Mouse (Mus musculus) adrenal gland, postnatal 14 days (tissue): ENCODE data around the gene Sdsl. TPM values are rescaled to one million over a fixed set of nuclear protein-coding genes. Genes with fewer than 3 reads are reported as not detected.
"Not testable (repeated sequence)": the region's sequence is repeated elsewhere in the genome, so short reads cannot be mapped to it uniquely, and the experiment has no call there.

Experiments used
- DNase-seq: peaks from one replicate; pipeline ENCODE4 v3.0.0; 2021; ENCODE audit warnings: mixed read lengths
- long read RNA-seq, 2 experiments: library from polyadenylated mRNA; stranded (forward); transcript quantifications; one replicate each; pipeline ENCODE4 v2.0.0; 2021
- total RNA-seq: library from RNA; stranded (reverse); gene quantifications from 2 replicates; pipeline ENCODE4 v1.2.3, GENCODE M21; 2021

Gene Sdsl
- total RNA-seq = 43.0 and 43.7 TPM in 2 replicates
- long read RNA-seq, experiment 1, partial matches to known transcripts = 148 of 158 reads
- long read RNA-seq, experiment 1, other reads (novel, unspliced or antisense) = 10 of 158 reads
- long read RNA-seq, experiment 2, partial matches to known transcripts = 90 of 100 reads
- long read RNA-seq, experiment 2, other reads (novel, unspliced or antisense) = 10 of 100 reads

- peak; percentile 47 for DNase-seq
Observed at GRCm38 (mm10) chr5:120472770-120473169, at the start of gene Sdsl. Gene Sdsl, minus strand, starts transcription at chr5:120472810.

GRCm38 (mm10) chr5:120517552-120517951, 44.9 kb upstream of the Sdsl start:
- peak; percentile 71 for DNase-seq

- DNase-seq = peak; percentile 63
Observed at GRCm38 (mm10) chr5:120516221-120516984, 43.8 kb upstream of the Sdsl start.

GRCm38 (mm10) chr5:120515451-120515850, 42.8 kb upstream of the Sdsl start:
- no peak for DNase-seq

- peak; percentile 58 for DNase-seq
Observed at GRCm38 (mm10) chr5:120514754-120515153, 42.1 kb upstream of the Sdsl start.

- peak; percentile 69 for DNase-seq
Observed at GRCm38 (mm10) chr5:120514031-120514677, 41.5 kb upstream of the Sdsl start.

GRCm38 (mm10) chr5:120512911-120513555, 40.4 kb upstream of the Sdsl start:
- no peak for DNase-seq

GRCm38 (mm10) chr5:120511643-120512220, 39.1 kb upstream of the Sdsl start:
- DNase-seq = peak; percentile 72

GRCm38 (mm10) chr5:120510982-120511642, 38.5 kb upstream of the Sdsl start, which contains the start of gene Slc8b1:
Gene Slc8b1, plus strand, starts transcription at chr5:120511168.
- DNase-seq = peak; percentile 98

GRCm38 (mm10) chr5:120507311-120507710, 34.7 kb upstream of the Sdsl start:
- no peak for DNase-seq

GRCm38 (mm10) chr5:120506490-120506889, 33.9 kb upstream of the Sdsl start:
- DNase-seq = no peak

- DNase-seq = no peak
Observed at GRCm38 (mm10) chr5:120505781-120506180, 33.2 kb upstream of the Sdsl start.

GRCm38 (mm10) chr5:120505368-120505767, 32.8 kb upstream of the Sdsl start:
- DNase-seq = peak; percentile 89

GRCm38 (mm10) chr5:120503144-120503795, 30.7 kb upstream of the Sdsl start, which contains the start of gene Plbd2:
Gene Plbd2, minus strand, starts transcription at chr5:120503625.
- DNase-seq = peak; percentile 92

- DNase-seq = no peak
Observed at GRCm38 (mm10) chr5:120502675-120503143, 30.1 kb upstream of the Sdsl start.

GRCm38 (mm10) chr5:120502147-120502621, 29.6 kb upstream of the Sdsl start:
- DNase-seq = no peak

- not testable (repeated sequence) for DNase-seq
Observed at GRCm38 (mm10) chr5:120500609-120501008, 28.0 kb upstream of the Sdsl start.

- DNase-seq = no peak
Observed at GRCm38 (mm10) chr5:120499202-120499601, 26.6 kb upstream of the Sdsl start.

- no peak for DNase-seq
Observed at GRCm38 (mm10) chr5:120497071-120497470, 24.5 kb upstream of the Sdsl start.

GRCm38 (mm10) chr5:120495703-120496226, 23.2 kb upstream of the Sdsl start:
- DNase-seq = no peak
